Mouse (Mus musculus) kidney, embryonic 15.5 days (tissue): ENCODE data around the gene Atg7. TPM values are rescaled to one million over a fixed set of nuclear protein-coding genes. Genes with fewer than 3 reads are reported as not detected.
A peak's percentile ranks its signal among the peaks of the same experiment; 100 is the strongest.
"Not testable (repeated sequence)": the region's sequence is repeated elsewhere in the genome, so short reads cannot be mapped to it uniquely, and the experiment has no call there.

Experiments
- ATAC-seq: fragments of 200-750 bp; cut with Nextera tagmentation; replicated peaks from 2 replicates; pipeline ENCODE4 v1.8.0; 2017; ENCODE audit warnings: moderate TSS enrichment; ENCODE audit not compliant: low FRiP score
- H3K27ac ChIP-seq: fragments of 300-500 bp; sonication (generic); 2 replicates; pipeline ENCODE4 v1.5.1; 2015; ENCODE audit warnings: mild to moderate bottlenecking, inconsistent platforms
- H3K27me3 ChIP-seq: fragments of 300-500 bp; sonication (generic); 2 replicates; pipeline ENCODE4 v1.6.1; 2015; ENCODE audit warnings: inconsistent platforms
- H3K36me3 ChIP-seq: fragments of 300-500 bp; sonication (generic); 2 replicates; pipeline ENCODE4 v1.6.1; 2015; ENCODE audit warnings: inconsistent platforms
- H3K4me1 ChIP-seq: fragments of 300-500 bp; sonication (generic); 2 replicates; pipeline ENCODE4 v1.6.1; 2015; ENCODE audit warnings: inconsistent platforms
- H3K4me2 ChIP-seq: fragments of 300-500 bp; sonication (generic); 2 replicates; pipeline ENCODE4 v1.6.1; 2015; ENCODE audit warnings: moderate library complexity, mild to moderate bottlenecking, inconsistent platforms
- H3K4me3 ChIP-seq: fragments of 300-500 bp; sonication (generic); replicated peaks from 2 replicates; pipeline ENCODE4 v1.5.1; 2015; ENCODE audit warnings: mild to moderate bottlenecking, inconsistent platforms
- H3K9ac ChIP-seq: fragments of 300-500 bp; sonication (generic); 2 replicates; pipeline ENCODE4 v1.6.1; 2015; ENCODE audit warnings: mild to moderate bottlenecking, inconsistent platforms
- H3K9me3 ChIP-seq: fragments of 300-500 bp; sonication (generic); replicated peaks from 2 replicates; pipeline ENCODE4 v1.6.1; 2016; ENCODE audit warnings: inconsistent platforms
- WGBS: fragments of 180-500 bp; shearing (Covaris S2); methylation state at CpG from one replicate; pipeline ENCODE4 v1.1.7; 2015; ENCODE audit warnings: mixed read lengths; 5-methylcytosine and 5-hydroxymethylcytosine counted together
- polyA plus RNA-seq: library from polyadenylated mRNA; unstranded; fragments of >200 nt; fragmentation: Nextera tagmentation; extraction: Ambion mirVana; gene quantifications from 2 replicates; pipeline ENCODE4 v1.2.1, GENCODE M21; 2015

The Atg7 gene
- polyA plus RNA-seq, 1 experiment from 2014 or later, result 23.4 TPM

- no peak for ATAC-seq
- Histone ChIP-seq H3K4me2 (peak overlapping the region; percentile 15; the same call in 1 of the 2 replicates), H3K9ac (no peak overlapping the region; the same call in 1 of the 2 replicates), H3K9me3 (no peaks in the 10 kb centered on the region), H3K27me3 (no peaks in the 10 kb centered on the region), H3K36me3 (0 out of 2 replicates have a peak, but pooled peaks cover under 1% of the 10 kb centered on the region), H3K4me1 (peaks cover 98% of the 10 kb centered on the region), H3K27ac (peak overlapping the region; percentile 91), H3K4me3 (no peak overlapping the region)
- WGBS, result 46% methylated on average over 19 of the region's 19 CpGs
Observed at GRCm38 (mm10) chr6:114878841-114879520, 236.1 kb downstream of the Atg7 start.

GRCm38 (mm10) chr6:114880798-114881197, 237.9 kb downstream of the Atg7 start:
- peak overlapping the region; percentile 91; the same call in 1 of the 2 replicates for H3K27ac ChIP-seq
- H3K27me3 ChIP-seq, result no peaks in the 10 kb centered on the region
- WGBS, result 77% methylated on average over 4 of the region's 4 CpGs
- no peak for ATAC-seq
- no peaks in the 10 kb centered on the region for H3K9me3 ChIP-seq
- H3K4me1 ChIP-seq, result peaks cover 98% of the 10 kb centered on the region
- no peak overlapping the region for H3K4me3 ChIP-seq
- H3K9ac ChIP-seq, result no peak overlapping the region
- H3K4me2 ChIP-seq, result no peak overlapping the region
- peaks cover 11% of the 10 kb centered on the region for H3K36me3 ChIP-seq

GRCm38 (mm10) chr6:114882212-114882611, 239.3 kb downstream of the Atg7 start:
- Histone ChIP-seq H3K4me1 (peaks cover 98% of the 10 kb centered on the region), H3K36me3 (peaks cover 15% of the 10 kb centered on the region), H3K9me3 (no peaks in the 10 kb centered on the region), H3K4me2 (peak overlapping the region; percentile 36), H3K27ac (peak overlapping the region; percentile 96), H3K27me3 (no peaks in the 10 kb centered on the region), H3K9ac (0 out of 2 replicates have a peak overlapping the region, but pooled peaks have one; percentile 31), H3K4me3 (no peak overlapping the region)
- 40% methylated on average over 5 of the region's 5 CpGs for WGBS
- no peak for ATAC-seq

- Histone ChIP-seq H3K4me3 (no peak overlapping the region), H3K36me3 (peaks cover 16% of the 10 kb centered on the region), H3K4me2 (peak overlapping the region; percentile 36), H3K9me3 (no peaks in the 10 kb centered on the region), H3K4me1 (peaks cover 96% of the 10 kb centered on the region), H3K27me3 (no peaks in the 10 kb centered on the region), H3K9ac (0 out of 2 replicates have a peak overlapping the region, but pooled peaks have one; percentile 31), H3K27ac (peak overlapping the region; percentile 96)
- WGBS, result 23% methylated on average over 7 of the region's 7 CpGs
- ATAC-seq, result 0 out of 2 replicates have a peak, but pooled peaks have one; percentile 28
Observed at GRCm38 (mm10) chr6:114882675-114883074, 239.8 kb downstream of the Atg7 start.

- no peak overlapping the region for H3K9ac ChIP-seq
- peak; percentile 77 for ATAC-seq
- no peaks in the 10 kb centered on the region for H3K9me3 ChIP-seq
- H3K4me2 ChIP-seq, result peak overlapping the region; percentile 36
- H3K27ac ChIP-seq, result peak overlapping the region; percentile 96
- H3K27me3 ChIP-seq, result no peaks in the 10 kb centered on the region
- H3K36me3 ChIP-seq, result peaks cover 22% of the 10 kb centered on the region
- WGBS, result 4% methylated on average over 9 of the region's 9 CpGs
- peaks cover 95% of the 10 kb centered on the region for H3K4me1 ChIP-seq
- 0 out of 2 replicates have a peak overlapping the region, but pooled peaks have one; percentile 3 for H3K4me3 ChIP-seq
Observed at GRCm38 (mm10) chr6:114883261-114883740, 240.4 kb downstream of the Atg7 start.

GRCm38 (mm10) chr6:114885129-114885528, 242.2 kb downstream of the Atg7 start:
- H3K36me3 ChIP-seq, result peaks cover 24% of the 10 kb centered on the region
- no peak overlapping the region for H3K4me2 ChIP-seq
- H3K9ac ChIP-seq, result no peak overlapping the region
- 84% methylated on average over 5 of the region's 5 CpGs for WGBS
- H3K27ac ChIP-seq, result peak overlapping the region; percentile 96
- peaks cover 89% of the 10 kb centered on the region for H3K4me1 ChIP-seq
- ATAC-seq, result no peak
- no peaks in the 10 kb centered on the region for H3K9me3 ChIP-seq
- H3K4me3 ChIP-seq, result no peak overlapping the region
- no peaks in the 10 kb centered on the region for H3K27me3 ChIP-seq

GRCm38 (mm10) chr6:114886012-114886411, 243.1 kb downstream of the Atg7 start:
- H3K27me3 ChIP-seq, result no peaks in the 10 kb centered on the region
- H3K4me2 ChIP-seq, result no peak overlapping the region
- H3K27ac ChIP-seq, result peak overlapping the region; percentile 35; the same call in 1 of the 2 replicates
- H3K36me3 ChIP-seq, result peaks cover 29% of the 10 kb centered on the region
- WGBS, result 88% methylated on average over 6 of the region's 6 CpGs
- H3K4me1 ChIP-seq, result peaks cover 89% of the 10 kb centered on the region
- H3K9me3 ChIP-seq, result no peaks in the 10 kb centered on the region
- no peak overlapping the region for H3K4me3 ChIP-seq
- H3K9ac ChIP-seq, result no peak overlapping the region
- ATAC-seq, result no peak

GRCm38 (mm10) chr6:114886504-114887361, 243.8 kb downstream of the Atg7 start:
- H3K4me1 ChIP-seq, result peaks cover 90% of the 10 kb centered on the region
- no peak overlapping the region for H3K4me3 ChIP-seq
- H3K9me3 ChIP-seq, result no peaks in the 10 kb centered on the region
- no peak for ATAC-seq
- peaks cover 29% of the 10 kb centered on the region for H3K36me3 ChIP-seq
- no peaks in the 10 kb centered on the region for H3K27me3 ChIP-seq
- no peak overlapping the region for H3K4me2 ChIP-seq
- WGBS, result 52% methylated on average over 11 of the region's 11 CpGs
- H3K9ac ChIP-seq, result no peak overlapping the region
- peak overlapping the region; percentile 35 for H3K27ac ChIP-seq

- ATAC-seq, result peak; percentile 90
- 18% methylated on average over 13 of the region's 13 CpGs for WGBS
- Histone ChIP-seq H3K27me3 (no peaks in the 10 kb centered on the region), H3K27ac (peak overlapping the region; percentile 77), H3K4me1 (peaks cover 90% of the 10 kb centered on the region), H3K9ac (no peak overlapping the region), H3K36me3 (peaks cover 29% of the 10 kb centered on the region), H3K4me2 (no peak overlapping the region), H3K9me3 (no peaks in the 10 kb centered on the region), H3K4me3 (no peak overlapping the region)
Observed at GRCm38 (mm10) chr6:114888922-114889321, 246.0 kb downstream of the Atg7 start.

GRCm38 (mm10) chr6:114889971-114890370, 247.1 kb downstream of the Atg7 start:
- not testable (repeated sequence) for ATAC-seq, H3K9ac ChIP-seq, H3K27me3 ChIP-seq, H3K4me2 ChIP-seq, H3K9me3 ChIP-seq, H3K4me3 ChIP-seq
- WGBS, result 77% methylated on average over 3 of the region's 3 CpGs
- Histone ChIP-seq H3K27ac (0 out of 2 replicates have a peak overlapping the region, but pooled peaks have one; percentile 54), H3K36me3 (peaks cover 25% of the 10 kb centered on the region), H3K4me1 (peaks cover 88% of the 10 kb centered on the region)

- Histone ChIP-seq H3K4me3 (no peak overlapping the region), H3K9ac (no peak overlapping the region), H3K4me1 (peaks cover 84% of the 10 kb centered on the region), H3K4me2 (no peak overlapping the region), H3K9me3 (no peaks in the 10 kb centered on the region), H3K36me3 (peaks cover 27% of the 10 kb centered on the region), H3K27me3 (no peaks in the 10 kb centered on the region), H3K27ac (peak overlapping the region; percentile 54)
- WGBS, result 56% methylated on average over 19 of the region's 19 CpGs
- no peak for ATAC-seq
Observed at GRCm38 (mm10) chr6:114890411-114891115, 247.7 kb downstream of the Atg7 start.
